Mouse (Mus musculus): Measurements from ENCODE around the gene Gria3. TPM values are rescaled to one million over a fixed set of nuclear protein-coding genes. Genes with fewer than 3 reads are reported as not detected.

Gene Gria3
- polyA plus RNA-seq (2012; rRNA removed), result 8.4 and 8.6 TPM in 2 replicates

- DNase-seq (ENCODE audit: low spot score), result no peak
Observed at GRCm38 (mm10) chrX:41400058-41400904, at the start of gene Gria3. Gria3 (plus strand) TSS chrX:41400854.

DNA sequence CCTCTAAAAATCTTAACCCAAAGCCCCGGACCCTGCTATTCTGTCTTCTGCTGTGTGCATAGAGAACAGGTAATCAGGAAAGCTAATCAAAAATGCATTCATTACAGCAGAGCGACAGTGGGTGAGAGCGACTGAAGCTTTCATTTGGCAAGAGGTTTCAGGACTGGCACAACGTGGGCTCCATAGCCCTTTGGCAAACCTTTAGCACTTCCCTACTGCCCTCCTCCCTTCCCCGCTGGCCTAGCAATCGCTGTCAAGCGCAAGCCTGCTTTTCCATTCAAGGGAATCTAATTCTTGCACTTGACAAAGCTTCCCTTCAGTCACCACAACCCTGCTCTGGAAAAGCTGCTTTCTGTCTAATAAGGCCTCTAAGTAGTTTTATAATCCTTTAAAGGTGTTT is 13.6 kb upstream of the Gria3 start:
- no peak for DNase-seq (ENCODE audit: low spot score)

DNA sequence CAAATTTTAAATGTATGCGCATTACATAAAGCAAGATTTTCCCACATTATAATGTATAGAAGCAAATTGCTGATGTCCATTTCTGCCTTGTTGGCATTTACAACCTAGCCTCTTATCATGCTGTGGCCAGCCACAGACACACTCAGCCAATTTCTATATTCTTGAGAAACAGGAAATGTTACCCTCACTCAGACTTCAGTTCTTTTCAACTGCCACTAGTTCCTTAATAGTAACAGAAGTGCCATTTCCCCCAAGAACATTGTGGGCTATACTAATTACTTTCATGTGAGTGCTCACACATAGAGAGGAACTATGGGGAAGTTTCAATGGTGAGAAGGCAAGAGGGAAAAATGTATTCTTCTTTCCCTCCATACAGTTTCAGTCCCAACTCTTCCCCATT is 11.6 kb upstream of the Gria3 start:
- no peak for DNase-seq (ENCODE audit: low spot score)

- no peak for DNase-seq (ENCODE audit: low spot score)
Observed at GRCm38 (mm10) chrX:41398482-41398881, 2.2 kb upstream of the Gria3 start.

DNA sequence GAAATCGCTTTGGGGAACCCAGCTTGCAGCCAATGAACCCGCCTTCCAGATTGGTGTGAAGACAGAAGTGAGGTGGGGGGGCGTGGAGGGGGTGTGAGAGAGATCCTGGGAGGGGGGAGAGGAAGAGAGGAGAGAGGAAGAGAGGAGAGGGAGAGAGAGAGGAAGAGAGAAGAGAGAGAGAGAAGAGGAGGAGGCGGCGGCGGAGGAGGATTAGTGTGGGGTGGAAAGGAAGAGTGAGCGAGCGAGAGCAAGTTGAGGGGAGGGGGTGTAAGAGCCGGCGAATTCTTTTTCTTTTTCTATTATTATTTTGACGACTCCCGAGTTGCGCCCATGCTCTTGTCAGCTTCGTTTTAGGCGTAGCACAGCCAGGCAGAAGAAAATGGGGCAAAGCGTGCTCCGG is 532 bp downstream of the Gria3 start:
- DNase-seq (ENCODE audit: low spot score), result no peak

DNA sequence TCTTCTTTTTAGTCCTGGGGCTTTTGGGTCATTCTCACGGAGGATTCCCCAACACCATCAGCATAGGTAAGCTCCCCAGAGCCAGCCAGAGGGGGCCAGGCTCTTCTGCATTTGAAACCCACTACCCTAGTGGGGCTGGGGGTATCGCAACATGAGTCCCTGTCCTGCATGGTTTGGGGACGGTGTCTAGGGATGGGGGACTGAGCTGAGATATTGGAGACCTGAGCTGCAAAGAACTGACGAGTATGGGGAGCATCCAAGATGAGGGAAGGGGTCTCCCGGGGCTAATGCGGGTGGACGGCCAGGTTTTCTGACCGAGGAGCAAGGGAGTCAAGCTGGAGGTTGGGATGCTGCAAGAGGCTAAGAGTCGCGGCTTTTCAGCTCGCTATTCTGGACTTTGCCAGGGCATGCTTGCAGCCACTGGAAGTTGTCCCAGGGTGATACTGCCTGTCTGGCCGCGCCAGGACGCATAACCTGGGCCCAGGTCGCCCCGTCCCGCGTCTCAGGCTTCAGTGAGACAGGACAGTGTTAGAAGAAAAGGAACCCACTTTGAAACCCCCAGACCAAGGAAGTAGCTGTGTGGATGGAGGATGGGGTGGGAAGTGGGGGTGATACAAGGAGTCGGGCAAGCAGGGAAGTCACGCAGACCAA is 1.1 kb downstream of the Gria3 start:
- DNase-seq (ENCODE audit: low spot score), result peak; percentile 24

DNA sequence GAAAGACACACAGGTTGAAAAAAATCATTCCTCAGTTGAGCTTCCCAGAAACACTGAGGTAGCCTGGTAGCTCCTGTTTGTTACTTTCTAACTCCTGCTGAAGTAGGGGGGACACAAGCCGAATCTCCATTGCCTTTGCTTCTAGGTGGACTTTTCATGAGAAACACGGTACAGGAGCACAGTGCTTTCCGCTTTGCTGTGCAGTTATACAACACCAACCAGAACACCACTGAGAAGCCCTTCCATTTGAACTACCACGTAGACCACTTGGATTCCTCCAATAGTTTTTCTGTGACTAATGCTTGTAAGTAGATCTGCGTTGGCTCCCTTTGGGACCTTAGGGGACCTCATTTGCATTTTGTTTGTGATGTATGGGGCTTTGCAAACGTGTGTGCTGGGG is 2.0 kb downstream of the Gria3 start:
- DNase-seq (ENCODE audit: low spot score), result no peak

DNA sequence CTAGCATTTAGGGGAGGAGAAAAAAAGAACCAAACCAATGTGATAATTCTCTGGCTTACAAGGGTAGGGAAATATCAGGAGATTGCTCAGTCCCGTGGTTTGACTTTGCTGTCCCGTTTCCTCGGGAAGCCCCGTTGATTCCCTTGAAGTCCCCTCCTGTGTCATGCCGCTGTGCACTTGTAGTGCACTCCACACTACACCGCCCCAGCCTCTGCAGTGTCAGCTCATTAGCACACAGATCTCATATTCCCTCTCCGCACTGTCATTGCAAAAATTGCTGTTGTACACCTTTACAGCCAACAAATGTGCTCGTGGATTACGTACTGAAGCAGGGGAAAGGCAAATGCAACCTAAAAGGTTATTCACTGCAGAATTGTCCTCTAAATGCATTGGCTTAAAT is 5.6 kb downstream of the Gria3 start:
- no peak for DNase-seq (ENCODE audit: low spot score)

- DNase-seq (ENCODE audit: low spot score), result no peak
Observed at GRCm38 (mm10) chrX:41409791-41410190, 9.1 kb downstream of the Gria3 start.

DNA sequence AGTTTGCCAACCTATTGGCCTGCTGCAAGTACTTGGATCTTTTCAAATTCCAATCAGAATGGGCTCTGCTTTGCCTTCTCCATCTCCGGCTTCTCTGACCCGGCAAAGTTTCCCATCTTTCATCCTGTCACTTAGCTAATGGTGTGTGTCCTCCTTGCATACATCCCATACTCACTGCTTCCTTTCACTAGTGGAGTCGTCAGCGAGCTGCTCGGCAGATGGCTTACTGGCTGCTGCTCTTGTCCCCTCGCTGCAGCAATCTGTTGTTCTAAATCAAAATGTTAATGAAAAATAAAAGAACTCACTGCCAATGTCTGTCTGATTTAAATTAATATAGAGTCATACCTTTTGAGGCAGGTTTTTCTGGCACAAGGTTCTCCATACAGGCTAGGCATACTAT is 25.0 kb downstream of the Gria3 start:
- DNase-seq (ENCODE audit: low spot score), result no peak

GRCm38 (mm10) chrX:41428011-41428410 is 27.4 kb downstream of the Gria3 start:
- no peak for DNase-seq (ENCODE audit: low spot score)

- no peak for DNase-seq (ENCODE audit: low spot score)
Observed at GRCm38 (mm10) chrX:41435541-41435940, 34.9 kb downstream of the Gria3 start.

GRCm38 (mm10) chrX:41438841-41439240 is 38.2 kb downstream of the Gria3 start:
- DNase-seq (ENCODE audit: low spot score), result no peak

- no peak for DNase-seq (ENCODE audit: low spot score)
Observed at GRCm38 (mm10) chrX:41448876-41449275, 48.2 kb downstream of the Gria3 start.

GRCm38 (mm10) chrX:41477486-41477885 is 76.8 kb downstream of the Gria3 start:
- no peak for DNase-seq (ENCODE audit: low spot score)

DNA sequence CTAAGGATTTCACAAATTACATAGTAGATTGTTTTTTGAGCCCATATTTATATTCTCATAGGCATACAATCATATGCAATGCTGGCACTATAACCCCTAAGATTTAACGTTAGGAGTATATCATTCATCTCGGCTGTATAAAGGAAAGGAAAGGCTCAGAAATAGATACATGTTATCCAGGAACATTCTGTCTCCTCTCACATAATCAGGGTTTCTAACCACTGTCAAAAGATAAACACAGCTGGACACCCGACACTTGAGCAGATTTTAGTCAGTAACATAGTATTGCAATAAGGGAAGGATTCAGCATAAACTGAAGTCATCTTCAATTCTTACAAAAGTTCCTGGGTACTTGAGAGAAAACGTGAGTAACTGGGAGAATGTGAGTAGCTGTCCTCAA is 95.9 kb downstream of the Gria3 start:
- DNase-seq (ENCODE audit: low spot score), result no peak

DNA sequence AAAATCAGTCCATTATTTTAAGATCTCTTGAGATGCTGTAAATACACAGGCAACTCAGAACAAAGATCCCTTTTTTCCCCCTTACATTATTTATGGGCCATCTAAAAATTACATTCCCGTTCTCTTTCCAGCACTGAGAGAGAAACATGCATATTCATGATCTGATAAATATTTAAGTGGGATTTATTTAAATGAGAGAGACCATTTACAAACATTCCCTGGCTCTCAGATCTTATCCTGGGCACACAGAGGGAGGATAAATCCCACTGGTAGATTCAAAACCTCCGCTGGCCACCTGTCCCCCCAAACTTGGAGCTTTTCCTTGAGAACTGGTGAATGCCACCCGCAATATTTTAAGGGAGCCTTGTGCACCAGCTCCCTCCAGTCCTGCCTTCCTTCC is 104.7 kb downstream of the Gria3 start:
- no peak for DNase-seq (ENCODE audit: low spot score)

- DNase-seq (ENCODE audit: low spot score), result no peak
Observed at GRCm38 (mm10) chrX:41507959-41508358, 107.3 kb downstream of the Gria3 start.

- no peak for DNase-seq (ENCODE audit: low spot score)
Observed at GRCm38 (mm10) chrX:41514982-41515381, 114.3 kb downstream of the Gria3 start.

DNA sequence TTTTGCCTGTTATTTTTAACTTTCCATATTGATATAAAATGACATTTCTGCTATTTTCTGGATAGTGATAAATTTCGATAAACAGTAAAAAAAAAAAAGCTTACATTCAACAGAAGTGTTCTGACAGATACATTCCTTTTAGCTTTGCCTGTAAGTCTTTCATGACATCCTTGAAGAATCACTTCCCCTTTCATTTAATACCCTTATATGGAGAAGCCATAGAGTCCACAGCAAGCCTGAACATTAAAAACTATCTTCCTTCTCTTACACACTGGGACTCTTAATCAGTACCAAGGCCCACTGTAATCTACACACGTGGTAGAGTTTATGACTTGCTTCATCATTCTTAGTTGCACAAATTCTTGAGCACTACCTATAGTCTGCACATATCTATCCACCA is 131.9 kb downstream of the Gria3 start:
- DNase-seq (ENCODE audit: low spot score), result no peak

- no peak for DNase-seq (ENCODE audit: low spot score)
Observed at GRCm38 (mm10) chrX:41535886-41536285, 135.2 kb downstream of the Gria3 start.

- no peak for DNase-seq (ENCODE audit: low spot score)
Observed at GRCm38 (mm10) chrX:41562296-41563060, 161.8 kb downstream of the Gria3 start.

DNA sequence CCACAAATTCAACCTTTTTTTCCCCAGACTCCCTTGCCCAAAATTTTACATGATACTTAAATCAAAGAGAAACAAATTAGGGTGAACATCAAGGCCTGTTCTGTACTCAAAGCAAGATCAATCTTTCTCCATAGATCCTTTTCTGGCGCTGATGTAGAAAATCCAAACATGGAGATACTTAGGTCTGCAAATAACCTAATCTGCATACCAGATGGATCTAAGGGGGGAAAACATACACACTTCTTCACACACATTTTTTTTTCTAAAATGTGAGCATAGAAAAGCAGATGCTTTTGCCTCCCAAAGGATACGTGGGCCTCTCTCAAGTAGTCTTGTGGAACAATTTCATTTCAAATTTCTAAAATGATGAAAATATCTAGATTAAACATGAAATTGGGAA is 164.2 kb downstream of the Gria3 start:
- DNase-seq (ENCODE audit: low spot score), result no peak

Measured in urinary bladder, adult 2 months (tissue).